Mouse (Mus musculus) spleen, adult 2 months (tissue): ENCODE data around the gene Pld5. TPM values are rescaled to one million over a fixed set of nuclear protein-coding genes. Genes with fewer than 3 reads are reported as not detected.

Experiments used
- DNase-seq, 2 experiments: peaks; one replicate each; pipeline versions ENCODE4 v3.0.0 to v3.0.0-alpha.2; 2012 to 2021; ENCODE audit warnings: low spot score in 2 of 2, low read depth in 1 of 2
- H3K27ac ChIP-seq: fragments of 200-500 bp; 2 replicates; pipeline ENCODE4 v1.5.1; 2012; ENCODE audit warnings: low read length, inconsistent platforms; ENCODE audit not compliant: insufficient read depth
- H3K27me3 ChIP-seq: fragments of 200-500 bp; 2 replicates; pipeline ENCODE4 v1.6.1; 2012; ENCODE audit warnings: mild to moderate bottlenecking, moderate library complexity, low read length, inconsistent platforms; ENCODE audit not compliant: control insufficient read depth, insufficient read depth
- H3K36me3 ChIP-seq: fragments of 200-500 bp; 2 replicates; pipeline ENCODE4 v1.6.1; 2012; ENCODE audit warnings: mild to moderate bottlenecking, low read length, inconsistent platforms; ENCODE audit not compliant: control insufficient read depth, insufficient read depth
- H3K4me1 ChIP-seq: fragments of 200-500 bp; 2 replicates; pipeline ENCODE4 v1.6.1; 2011; ENCODE audit warnings: inconsistent platforms; ENCODE audit not compliant: control insufficient read depth, insufficient read depth, insufficient read length
- H3K4me3 ChIP-seq: fragments of 200-500 bp; 2 replicates; pipeline ENCODE4 v1.5.1; 2011; ENCODE audit warnings: mild to moderate bottlenecking, inconsistent platforms; ENCODE audit not compliant: insufficient read depth, insufficient read length; ENCODE audit errors: extremely low read depth
- CTCF ChIP-seq: fragments of 200-500 bp; IDR thresholded peaks from 2 replicates; pipeline ENCODE4 v1.5.1; 2011; ENCODE audit warnings: mild to moderate bottlenecking, inconsistent platforms; ENCODE audit not compliant: insufficient read depth, insufficient read length, insufficient replicate concordance; ENCODE audit errors: extremely low read depth
- POLR2A ChIP-seq: fragments of 200-500 bp; IDR thresholded peaks from 2 replicates; pipeline ENCODE4 v1.6.1; 2011; ENCODE audit warnings: low read depth, low read length, inconsistent platforms
- WGBS: fragments of 180-500 bp; shearing (Covaris S2); methylation state at CpG from one replicate; pipeline ENCODE4 v1.1.7; 2018; 5-methylcytosine and 5-hydroxymethylcytosine counted together
- polyA plus RNA-seq: library from polyadenylated mRNA; depleted of rRNA; stranded (reverse); fragments of >200 nt; gene quantifications from 2 replicates; pipeline ENCODE4 v1.2.3, GENCODE M21; 2012

Gene Pld5
- polyA plus RNA-seq, 1 experiment, result not detected

DNA sequence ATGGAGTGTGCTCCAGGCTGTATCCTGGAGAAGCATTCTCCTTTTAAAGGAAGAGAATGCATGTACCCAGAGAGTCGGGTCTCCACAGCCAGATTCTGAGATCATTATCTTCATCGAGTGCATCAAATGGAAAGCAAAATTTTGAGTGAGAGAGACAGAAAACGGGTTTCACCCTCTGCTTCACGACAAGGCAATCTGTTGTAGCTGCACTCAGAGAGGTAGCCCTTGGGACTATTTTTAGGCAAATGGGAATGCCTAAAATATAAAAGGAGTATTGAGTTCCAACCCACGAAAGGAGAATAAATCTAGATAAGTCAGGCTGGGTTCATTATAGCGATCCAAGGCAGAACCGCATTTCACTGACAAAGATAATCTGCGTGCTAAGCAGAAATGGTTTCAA lies 150.7 kb downstream of the Pld5 start:
- 79% methylated on average over 8 of the region's 8 CpGs for WGBS
- no peak overlapping the region for H3K27ac ChIP-seq
- no peak for DNase-seq
- H3K4me3 ChIP-seq, result no peak overlapping the region
- H3K27me3 ChIP-seq, result no peaks in the 10 kb centered on the region
- no peaks in the 10 kb centered on the region for H3K4me1 ChIP-seq
- no peaks in the 10 kb centered on the region for H3K36me3 ChIP-seq
- TF ChIP-seq CTCF, result no peak
- TF ChIP-seq POLR2A, result no peak

DNA sequence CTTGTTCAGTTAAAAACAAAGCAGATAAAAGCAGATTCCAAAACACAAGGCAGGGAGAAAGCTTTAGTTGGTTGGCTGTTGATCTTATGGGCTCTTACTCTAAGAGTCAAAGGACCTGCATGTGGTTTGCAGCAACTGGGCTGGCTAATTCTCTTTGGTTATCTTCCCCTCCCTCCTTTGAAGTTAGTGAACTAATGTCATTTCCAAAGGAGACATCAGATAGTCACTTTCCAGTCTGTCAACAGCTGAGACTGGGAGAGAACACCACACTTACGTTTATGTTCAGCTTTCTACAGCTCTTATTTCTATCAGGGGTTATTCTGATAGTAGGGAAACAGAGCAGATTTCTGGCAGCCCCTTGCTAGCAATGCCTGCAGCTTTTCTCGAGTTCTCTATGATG lies 151.3 kb downstream of the Pld5 start:
- no peak for DNase-seq
- Histone ChIP-seq H3K4me1 (no peaks in the 10 kb centered on the region), H3K36me3 (no peaks in the 10 kb centered on the region), H3K27me3 (no peaks in the 10 kb centered on the region), H3K27ac (no peak overlapping the region), H3K4me3 (no peak overlapping the region)
- 61% methylated on average over 2 of the region's 2 CpGs for WGBS
- TF ChIP-seq CTCF (no peak), POLR2A (no peak)

GRCm38 (mm10) chr1:176115604-176116003 lies 159.5 kb downstream of the Pld5 start:
- WGBS, result 85% methylated on average over 4 of the region's 4 CpGs
- no peak overlapping the region for H3K4me3 ChIP-seq
- H3K36me3 ChIP-seq, result no peaks in the 10 kb centered on the region
- H3K4me1 ChIP-seq, result no peaks in the 10 kb centered on the region
- no peak overlapping the region for H3K27ac ChIP-seq
- DNase-seq, result no peak
- TF ChIP-seq CTCF, result no peak
- no peak for TF ChIP-seq POLR2A
- H3K27me3 ChIP-seq, result no peaks in the 10 kb centered on the region

- no peaks in the 10 kb centered on the region for H3K4me1 ChIP-seq
- TF ChIP-seq POLR2A (no peak), CTCF (no peak)
- WGBS, result 38% methylated on average over 7 of the region's 7 CpGs
- H3K4me3 ChIP-seq, result no peak overlapping the region
- H3K27ac ChIP-seq, result no peak overlapping the region
- DNase-seq, result no peak
- H3K27me3 ChIP-seq, result no peaks in the 10 kb centered on the region
- H3K36me3 ChIP-seq, result no peaks in the 10 kb centered on the region
These were observed 176.3 kb downstream of the Pld5 start for GRCm38 (mm10) chr1:176098685-176099320.

DNA sequence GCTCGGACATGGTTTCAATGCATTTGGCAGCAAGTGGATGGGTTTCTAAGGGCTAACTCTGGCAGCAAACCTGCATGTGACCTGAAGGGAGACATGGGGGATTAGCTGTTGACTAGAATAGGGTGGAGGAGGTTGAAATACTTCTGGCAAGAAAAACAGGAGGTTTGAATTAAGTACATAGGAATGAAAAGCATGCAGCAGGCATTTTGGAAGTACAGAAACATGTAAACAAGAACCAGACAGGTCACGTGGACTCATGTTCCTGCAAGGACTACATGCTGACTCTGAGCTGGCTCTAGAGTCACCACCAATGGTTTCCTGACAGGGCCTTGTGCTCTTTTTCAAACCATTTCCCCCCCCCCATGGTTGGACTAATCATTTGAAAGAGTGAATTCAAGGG lies 183.0 kb downstream of the Pld5 start:
- no peaks in the 10 kb centered on the region for H3K36me3 ChIP-seq

DNA sequence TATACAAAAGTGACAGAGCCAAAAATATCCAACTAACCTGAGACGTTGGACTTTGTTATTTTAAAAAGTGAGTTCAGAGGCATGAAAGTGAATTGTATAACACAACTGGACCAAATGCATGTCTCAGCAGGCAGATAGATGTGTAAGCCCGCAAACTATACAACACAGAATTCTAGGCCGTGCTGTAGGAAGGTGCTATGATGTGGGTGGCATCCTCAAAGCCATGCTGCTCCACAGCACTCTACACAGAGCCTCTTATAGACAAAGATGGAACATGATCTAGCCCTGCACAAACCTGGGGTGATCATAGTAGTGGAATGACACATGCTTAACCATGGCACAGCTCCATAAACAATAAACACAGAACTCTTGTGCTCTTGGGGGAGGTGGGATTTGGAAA lies 185.7 kb downstream of the Pld5 start:
- TF ChIP-seq CTCF (no peak), POLR2A (no peak)
- DNase-seq, result no peak
- H3K4me1 ChIP-seq, result no peaks in the 10 kb centered on the region
- H3K27ac ChIP-seq, result no peak overlapping the region
- no peaks in the 10 kb centered on the region for H3K36me3 ChIP-seq
- WGBS, result 84% methylated on average over 3 of the region's 3 CpGs
- no peak overlapping the region for H3K4me3 ChIP-seq
- no peaks in the 10 kb centered on the region for H3K27me3 ChIP-seq

More for the DNA sequence above, 183.0 kb downstream of the Pld5 start:
- WGBS, result 88% methylated on average over 2 of the region's 2 CpGs
- no peaks in the 10 kb centered on the region for H3K4me1 ChIP-seq
- H3K27me3 ChIP-seq, result no peaks in the 10 kb centered on the region
- no peak overlapping the region for H3K27ac ChIP-seq
- TF ChIP-seq CTCF (no peak), POLR2A (no peak)
- no peak for DNase-seq
- no peak overlapping the region for H3K4me3 ChIP-seq

GRCm38 (mm10) chr1:176085952-176086648 lies 189.0 kb downstream of the Pld5 start:
- no peak overlapping the region for H3K27ac ChIP-seq
- TF ChIP-seq POLR2A (no peak), CTCF (no peak)
- no peaks in the 10 kb centered on the region for H3K36me3 ChIP-seq
- 82% methylated on average over 13 of the region's 13 CpGs for WGBS
- no peak overlapping the region for H3K4me3 ChIP-seq
- no peak for DNase-seq
- no peaks in the 10 kb centered on the region for H3K27me3 ChIP-seq
- no peaks in the 10 kb centered on the region for H3K4me1 ChIP-seq
